Mouse (Mus musculus) spleen, adult 2 months (tissue): Measurements from ENCODE around the gene Trim47.

ENCODE experiments used
- CTCF ChIP-seq: fragments of 200-500 bp; IDR thresholded peaks from 2 replicates; pipeline ENCODE4 v1.5.1; 2011; ENCODE audit warnings: mild to moderate bottlenecking, inconsistent platforms; ENCODE audit not compliant: insufficient read depth, insufficient read length, insufficient replicate concordance; ENCODE audit errors: extremely low read depth
- POLR2A ChIP-seq: fragments of 200-500 bp; IDR thresholded peaks from 2 replicates; pipeline ENCODE4 v1.6.1; 2011; ENCODE audit warnings: low read depth, low read length, inconsistent platforms

DNA sequence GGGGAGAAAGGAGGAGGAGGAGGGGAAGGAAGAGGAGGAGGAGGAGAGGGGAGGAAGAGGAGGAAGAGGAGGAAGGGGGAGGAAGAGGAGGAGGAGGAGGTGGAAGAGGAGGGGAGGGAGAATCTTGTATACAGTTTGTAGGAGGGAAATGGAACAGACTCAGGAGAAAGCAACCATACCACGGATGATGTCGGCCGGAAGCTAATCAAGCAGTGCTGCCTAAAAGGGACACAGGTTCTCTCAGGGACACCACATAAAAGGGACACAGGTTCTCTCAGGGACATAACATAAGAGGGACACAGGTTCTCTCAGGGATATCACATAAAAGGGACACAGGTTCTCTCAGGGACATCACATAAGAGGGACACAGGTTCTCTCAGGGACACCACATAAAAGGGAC is 42.2 kb upstream of the Trim47 start:
- TF ChIP-seq CTCF = no peak
- TF ChIP-seq POLR2A = no peak
